Mouse (Mus musculus): ENCODE measurements around the gene Aspdh.
A peak's percentile ranks its signal among the peaks of the same experiment; 100 is the strongest.

Aspdh gene

GRCm38 (mm10) chr7:44497361-44498055, 32.3 kb downstream of the Aspdh start:
- DNase-seq (ENCODE audit: low spot score in 2 of 2), result no peak

GRCm38 (mm10) chr7:44498922-44499321, 33.7 kb downstream of the Aspdh start:
- no peak for DNase-seq (ENCODE audit: low spot score in 2 of 2)

GRCm38 (mm10) chr7:44500046-44500445, 34.9 kb downstream of the Aspdh start:
- no peak for DNase-seq (ENCODE audit: low spot score in 2 of 2)

GRCm38 (mm10) chr7:44501563-44502115, 36.4 kb downstream of the Aspdh start:
- peak; percentile 59 to 73 for DNase-seq (ENCODE audit: low spot score in 2 of 2)

GRCm38 (mm10) chr7:44507491-44507890, 42.3 kb downstream of the Aspdh start:
- DNase-seq (ENCODE audit: low spot score in 2 of 2), result no peak
